Mouse (Mus musculus): ENCODE measurements around the gene Ptges3l. TPM values are rescaled to one million over a fixed set of nuclear protein-coding genes. Genes with fewer than 3 reads are reported as not detected.
"Not testable (repeated sequence)": the region's sequence is repeated elsewhere in the genome, so short reads cannot be mapped to it uniquely, and the experiment has no call there.

The Ptges3l gene
- polyA plus RNA-seq, 1 experiment from 2014 or later, result 2.0 TPM

- H3K4me1 ChIP-seq (ENCODE audit: control insufficient read depth, low read depth, low read length), result peaks cover 53% of the 10 kb centered on the region
- peak overlapping the region; percentile 86 for H3K4me2 ChIP-seq (ENCODE audit: low read depth, low read length)
- WGBS (ENCODE audit: insufficient replicate concordance), result under 1% methylated on average over 49 of the region's 54 CpGs
- peak overlapping the region; percentile 56 for H3K9ac ChIP-seq (ENCODE audit: low read depth, low read length)
- H3K36me3 ChIP-seq (ENCODE audit: control insufficient read depth, insufficient read depth), result no peaks in the 10 kb centered on the region
- peak overlapping the region; percentile 35; the same call in 1 of the 2 replicates for H3K27ac ChIP-seq (ENCODE audit: low read length)
- ATAC-seq (ENCODE audit: low read depth), result peak; percentile 70
- peak overlapping the region; percentile 71 for H3K4me3 ChIP-seq (ENCODE audit: low read depth, low read length)
- H3K27me3 ChIP-seq (ENCODE audit: control insufficient read depth, insufficient read depth, low read depth, low read length), result peaks cover 54% of the 10 kb centered on the region
- H3K9me3 ChIP-seq (replicated peaks; ENCODE audit: control insufficient read depth, low read length), result no peaks in the 10 kb centered on the region
Measured at GRCm38 (mm10) chr11:101467477-101468262, 42.5 kb upstream of the Ptges3l start.

- Histone ChIP-seq H3K4me1 (ENCODE audit: control insufficient read depth, low read depth, low read length) (peaks cover 56% of the 10 kb centered on the region), H3K27me3 (ENCODE audit: control insufficient read depth, insufficient read depth, low read depth, low read length) (peaks cover 54% of the 10 kb centered on the region), H3K4me2 (ENCODE audit: low read depth, low read length) (peak overlapping the region; percentile 84), H3K4me3 (ENCODE audit: low read depth, low read length) (peak overlapping the region; percentile 70)
- not testable (repeated sequence) for H3K27ac ChIP-seq (ENCODE audit: low read length); H3K9me3 ChIP-seq (replicated peaks; ENCODE audit: control insufficient read depth, low read length); H3K36me3 ChIP-seq (ENCODE audit: control insufficient read depth, insufficient read depth); ATAC-seq (ENCODE audit: low read depth); H3K9ac ChIP-seq (ENCODE audit: low read depth, low read length)
- 47% methylated on average over 5 of the region's 5 CpGs for WGBS (ENCODE audit: insufficient replicate concordance)
Measured at GRCm38 (mm10) chr11:101466552-101466950, 41.4 kb upstream of the Ptges3l start.

- Histone ChIP-seq H3K4me3 (ENCODE audit: low read depth, low read length) (peak within 1 kb of the TSS; percentile 70), H3K9ac (ENCODE audit: low read depth, low read length) (peak within 1 kb of the TSS; percentile 61), H3K9me3 (replicated peaks; ENCODE audit: control insufficient read depth, low read length) (no peaks in the 10 kb centered on the region), H3K36me3 (ENCODE audit: control insufficient read depth, insufficient read depth) (no peaks in the 10 kb centered on the region), H3K4me2 (ENCODE audit: low read depth, low read length) (peak within 1 kb of the TSS; percentile 84), H3K27me3 (ENCODE audit: control insufficient read depth, insufficient read depth, low read depth, low read length) (peaks cover 50% of the 10 kb centered on the region), H3K4me1 (ENCODE audit: control insufficient read depth, low read depth, low read length) (peaks cover 56% of the 10 kb centered on the region), H3K27ac (ENCODE audit: low read length) (peak within 1 kb of the TSS; percentile 33)
- under 1% methylated on average over 60 of the region's 60 CpGs for WGBS (ENCODE audit: insufficient replicate concordance)
- peak; percentile 67 for ATAC-seq (ENCODE audit: low read depth)
Measured at GRCm38 (mm10) chr11:101465869-101466551, 40.9 kb upstream of the Ptges3l start, which contains the start of gene Vat1. Vat1 (minus strand) TSS chr11:101466230.

- Histone ChIP-seq H3K27me3 (ENCODE audit: control insufficient read depth, insufficient read depth, low read depth, low read length) (peaks cover 50% of the 10 kb centered on the region), H3K36me3 (ENCODE audit: control insufficient read depth, insufficient read depth) (no peaks in the 10 kb centered on the region), H3K27ac (ENCODE audit: low read length) (peak overlapping the region; percentile 33), H3K4me3 (ENCODE audit: low read depth, low read length) (peak overlapping the region; percentile 70), H3K9ac (ENCODE audit: low read depth, low read length) (peak overlapping the region; percentile 61), H3K4me1 (ENCODE audit: control insufficient read depth, low read depth, low read length) (peaks cover 56% of the 10 kb centered on the region), H3K4me2 (ENCODE audit: low read depth, low read length) (peak overlapping the region; percentile 84), H3K9me3 (replicated peaks; ENCODE audit: control insufficient read depth, low read length) (no peaks in the 10 kb centered on the region)
- peak; percentile 14 for ATAC-seq (ENCODE audit: low read depth)
- WGBS (ENCODE audit: insufficient replicate concordance), result under 1% methylated on average over 51 of the region's 51 CpGs
Measured at GRCm38 (mm10) chr11:101465101-101465868, 40.2 kb upstream of the Ptges3l start.

GRCm38 (mm10) chr11:101464211-101465100 lies 39.3 kb upstream of the Ptges3l start, which contains the start of gene Rnd2:
Rnd2 (plus strand) TSS chr11:101464999.
- H3K9ac ChIP-seq (ENCODE audit: low read depth, low read length), result peak within 1 kb of the TSS; percentile 61
- H3K4me2 ChIP-seq (ENCODE audit: low read depth, low read length), result peak within 1 kb of the TSS; percentile 84
- H3K9me3 ChIP-seq (replicated peaks; ENCODE audit: control insufficient read depth, low read length), result no peaks in the 10 kb centered on the region
- peak within 1 kb of the TSS; percentile 33 for H3K27ac ChIP-seq (ENCODE audit: low read length)
- WGBS (ENCODE audit: insufficient replicate concordance), result 8% methylated on average over 12 of the region's 12 CpGs
- no peaks in the 10 kb centered on the region for H3K36me3 ChIP-seq (ENCODE audit: control insufficient read depth, insufficient read depth)
- peak within 1 kb of the TSS; percentile 70 for H3K4me3 ChIP-seq (ENCODE audit: low read depth, low read length)
- H3K4me1 ChIP-seq (ENCODE audit: control insufficient read depth, low read depth, low read length), result peaks cover 56% of the 10 kb centered on the region
- ATAC-seq (ENCODE audit: low read depth), result no peak
- H3K27me3 ChIP-seq (ENCODE audit: control insufficient read depth, insufficient read depth, low read depth, low read length), result peaks cover 50% of the 10 kb centered on the region

- Histone ChIP-seq H3K27me3 (ENCODE audit: control insufficient read depth, insufficient read depth, low read depth, low read length) (peaks cover 36% of the 10 kb centered on the region), H3K9ac (ENCODE audit: low read depth, low read length) (peak overlapping the region; percentile 21; the same call in 1 of the 2 replicates), H3K4me1 (ENCODE audit: control insufficient read depth, low read depth, low read length) (peaks cover 50% of the 10 kb centered on the region), H3K4me2 (ENCODE audit: low read depth, low read length) (no peak overlapping the region), H3K4me3 (ENCODE audit: low read depth, low read length) (no peak overlapping the region), H3K27ac (ENCODE audit: low read length) (no peak overlapping the region), H3K9me3 (replicated peaks; ENCODE audit: control insufficient read depth, low read length) (no peaks in the 10 kb centered on the region), H3K36me3 (ENCODE audit: control insufficient read depth, insufficient read depth) (no peaks in the 10 kb centered on the region)
- WGBS (ENCODE audit: insufficient replicate concordance), result 23% methylated on average over 13 of the region's 13 CpGs
- ATAC-seq (ENCODE audit: low read depth), result no peak
Measured at GRCm38 (mm10) chr11:101462583-101463440, 37.7 kb upstream of the Ptges3l start.

GRCm38 (mm10) chr11:101462141-101462540 lies 37.0 kb upstream of the Ptges3l start:
- Histone ChIP-seq H3K27ac (ENCODE audit: low read length) (no peak overlapping the region), H3K9ac (ENCODE audit: low read depth, low read length) (no peak overlapping the region), H3K4me3 (ENCODE audit: low read depth, low read length) (no peak overlapping the region), H3K9me3 (replicated peaks; ENCODE audit: control insufficient read depth, low read length) (no peaks in the 10 kb centered on the region), H3K27me3 (ENCODE audit: control insufficient read depth, insufficient read depth, low read depth, low read length) (peaks cover 29% of the 10 kb centered on the region), H3K36me3 (ENCODE audit: control insufficient read depth, insufficient read depth) (no peaks in the 10 kb centered on the region; the same call in 1 of the 2 replicates), H3K4me1 (ENCODE audit: control insufficient read depth, low read depth, low read length) (peaks cover 45% of the 10 kb centered on the region), H3K4me2 (ENCODE audit: low read depth, low read length) (no peak overlapping the region)
- 76% methylated on average over 14 of the region's 14 CpGs for WGBS (ENCODE audit: insufficient replicate concordance)
- no peak for ATAC-seq (ENCODE audit: low read depth)

Measured in liver, embryonic 16.5 days (tissue).